Mouse (Mus musculus): ENCODE data around the gene Clock. TPM values are rescaled to one million over a fixed set of nuclear protein-coding genes. Genes with fewer than 3 reads are reported as not detected.

Clock gene
- polyA plus RNA-seq (2014; fragmentation: Nextera tagmentation; extraction: Ambion mirVana), result 13.0 and 15.2 TPM in 2 replicates

DNA sequence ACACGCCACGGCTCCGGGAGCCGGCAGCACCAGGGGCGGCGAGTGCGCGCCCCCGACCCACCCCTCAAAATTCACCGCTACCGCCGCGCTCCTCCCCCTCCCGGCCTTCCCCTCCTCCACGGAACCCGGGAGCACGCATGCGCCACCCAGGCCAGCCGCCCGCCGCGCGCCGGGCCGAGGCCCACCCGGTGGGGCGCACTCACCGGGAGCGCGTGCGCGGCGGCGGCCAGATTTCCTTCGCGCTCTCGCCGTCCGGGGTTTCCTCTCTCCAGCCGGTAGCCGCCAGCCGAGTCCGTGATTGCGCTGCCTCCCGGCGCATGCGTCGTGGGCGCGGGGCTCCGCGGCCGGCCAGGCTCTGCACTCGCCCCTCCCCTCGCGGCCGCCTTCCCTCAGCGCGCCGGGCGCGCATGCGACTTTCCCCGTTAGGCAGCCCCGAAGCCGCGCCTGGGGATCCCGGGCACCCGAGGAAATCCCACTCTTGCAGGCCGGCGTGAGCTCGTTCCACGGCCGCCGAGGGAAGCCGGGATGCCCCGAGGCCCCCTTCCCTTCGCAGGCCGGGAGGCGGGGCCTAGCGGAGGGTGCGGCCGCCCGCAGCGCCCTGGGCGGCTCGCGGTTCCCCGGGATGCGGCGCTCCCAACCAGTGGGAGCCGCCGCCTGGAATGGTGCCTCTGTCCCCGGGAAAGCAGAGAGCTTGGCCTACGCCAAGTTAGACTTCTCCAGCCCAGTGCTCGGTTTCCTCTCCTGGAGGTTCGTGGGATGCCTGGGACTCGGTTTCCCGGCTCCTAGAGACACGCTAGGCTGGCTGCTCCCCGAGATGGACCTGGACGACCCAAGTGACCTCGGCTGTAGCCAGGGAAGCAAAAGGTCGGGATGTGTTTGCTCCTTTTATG is at the start of gene Clock:
TSS of gene Clock (minus strand) at position 341 of the 890 bp plus-strand sequence.
- Histone ChIP-seq H3K36me3 (ENCODE audit: control insufficient read depth, insufficient read depth, low read length) (no peaks in the 10 kb centered on the region), H3K4me3 (ENCODE audit: low read depth, low read length) (peak within 1 kb of the TSS; percentile 94), H3K27ac (ENCODE audit: low read depth, low read length) (peak within 1 kb of the TSS; percentile 95), H3K27me3 (ENCODE audit: control insufficient read depth, insufficient read depth, low read length) (no peaks in the 10 kb centered on the region), H3K9ac (ENCODE audit: low read length) (peak within 1 kb of the TSS; percentile 89), H3K9me3 (ENCODE audit: control insufficient read depth, low read length) (no peaks in the 10 kb centered on the region), H3K4me2 (ENCODE audit: low read depth, low read length, severe bottlenecking) (peak within 1 kb of the TSS; percentile 88), H3K4me1 (replicated peaks; ENCODE audit: control insufficient read depth, insufficient read depth, low read length) (no peaks in the 10 kb centered on the region; the same call in 1 of the 2 replicates)
- DNase-seq (ENCODE audit: low spot score), result peak; percentile 94
- under 1% methylated on average over 96 of the region's 104 CpGs for WGBS
- peak; percentile 89 for ATAC-seq (replicated peaks; ENCODE audit: low FRiP score)

- H3K4me3 ChIP-seq (ENCODE audit: low read depth, low read length), result no peak overlapping the region
- no peak overlapping the region for H3K27ac ChIP-seq (ENCODE audit: low read depth, low read length)
- no peak overlapping the region for H3K9ac ChIP-seq (ENCODE audit: low read length)
- no peaks in the 10 kb centered on the region for H3K36me3 ChIP-seq (ENCODE audit: control insufficient read depth, insufficient read depth, low read length)
- no peaks in the 10 kb centered on the region for H3K9me3 ChIP-seq (ENCODE audit: control insufficient read depth, low read length)
- WGBS, result 28% methylated on average over 7 of the region's 7 CpGs
- H3K4me1 ChIP-seq (replicated peaks; ENCODE audit: control insufficient read depth, insufficient read depth, low read length), result no peaks in the 10 kb centered on the region
- H3K4me2 ChIP-seq (ENCODE audit: low read depth, low read length, severe bottlenecking), result no peak overlapping the region
- no peaks in the 10 kb centered on the region for H3K27me3 ChIP-seq (ENCODE audit: control insufficient read depth, insufficient read depth, low read length)
- DNase-seq (ENCODE audit: low spot score), result peak; percentile 51
- ATAC-seq (replicated peaks; ENCODE audit: low FRiP score), result peak; percentile 65
Measured at GRCm38 (mm10) chr5:76351953-76352611, 47.5 kb upstream of the Clock start.

GRCm38 (mm10) chr5:76351537-76351936 is 46.9 kb upstream of the Clock start:
- H3K27ac ChIP-seq (ENCODE audit: low read depth, low read length), result no peak overlapping the region
- DNase-seq (ENCODE audit: low spot score), result no peak
- H3K4me3 ChIP-seq (ENCODE audit: low read depth, low read length), result no peak overlapping the region
- H3K9me3 ChIP-seq (ENCODE audit: control insufficient read depth, low read length), result no peaks in the 10 kb centered on the region
- no peaks in the 10 kb centered on the region for H3K36me3 ChIP-seq (ENCODE audit: control insufficient read depth, insufficient read depth, low read length)
- no peak for ATAC-seq (replicated peaks; ENCODE audit: low FRiP score)
- WGBS, result 75% methylated on average over 5 of the region's 5 CpGs
- H3K4me2 ChIP-seq (ENCODE audit: low read depth, low read length, severe bottlenecking), result no peak overlapping the region
- H3K9ac ChIP-seq (ENCODE audit: low read length), result no peak overlapping the region
- no peaks in the 10 kb centered on the region for H3K27me3 ChIP-seq (ENCODE audit: control insufficient read depth, insufficient read depth, low read length)
- H3K4me1 ChIP-seq (replicated peaks; ENCODE audit: control insufficient read depth, insufficient read depth, low read length), result no peaks in the 10 kb centered on the region

GRCm38 (mm10) chr5:76346137-76346536 is 41.5 kb upstream of the Clock start:
- Histone ChIP-seq H3K4me2 (ENCODE audit: low read depth, low read length, severe bottlenecking) (no peak overlapping the region), H3K9ac (ENCODE audit: low read length) (no peak overlapping the region), H3K27ac (ENCODE audit: low read depth, low read length) (no peak overlapping the region), H3K9me3 (ENCODE audit: control insufficient read depth, low read length) (no peaks in the 10 kb centered on the region), H3K36me3 (ENCODE audit: control insufficient read depth, insufficient read depth, low read length) (no peaks in the 10 kb centered on the region), H3K4me1 (replicated peaks; ENCODE audit: control insufficient read depth, insufficient read depth, low read length) (no peaks in the 10 kb centered on the region; the same call in 1 of the 2 replicates), H3K4me3 (ENCODE audit: low read depth, low read length) (no peak overlapping the region), H3K27me3 (ENCODE audit: control insufficient read depth, insufficient read depth, low read length) (no peaks in the 10 kb centered on the region)
- no peak; the same call in 1 of the 2 replicates for ATAC-seq (replicated peaks; ENCODE audit: low FRiP score)
- DNase-seq (ENCODE audit: low spot score), result no peak
- 42% methylated on average over 2 of the region's 2 CpGs for WGBS

DNA sequence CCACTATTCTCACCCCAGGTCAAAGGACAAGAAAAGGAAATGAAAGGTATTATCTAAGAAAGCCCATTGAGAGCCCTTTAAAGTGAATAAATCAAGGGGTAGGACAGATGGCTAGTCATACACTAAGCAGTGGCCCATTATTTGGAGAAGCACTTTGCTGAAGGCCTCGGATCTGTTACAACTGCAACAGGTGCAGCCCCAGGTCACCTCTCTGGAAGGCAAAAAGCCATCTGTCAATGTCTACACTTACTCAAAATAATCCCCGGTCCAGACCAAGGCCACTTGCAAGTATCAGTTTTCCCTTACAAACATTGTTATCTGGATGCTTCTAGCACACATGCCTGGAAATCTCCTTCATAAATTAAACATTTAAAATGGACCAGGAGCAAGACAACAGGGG is 36.3 kb upstream of the Clock start:
- WGBS, result 83% methylated on average over 2 of the region's 2 CpGs
- Histone ChIP-seq H3K4me1 (replicated peaks; ENCODE audit: control insufficient read depth, insufficient read depth, low read length) (no peaks in the 10 kb centered on the region), H3K4me2 (ENCODE audit: low read depth, low read length, severe bottlenecking) (no peak overlapping the region), H3K27ac (ENCODE audit: low read depth, low read length) (no peak overlapping the region), H3K27me3 (ENCODE audit: control insufficient read depth, insufficient read depth, low read length) (no peaks in the 10 kb centered on the region), H3K4me3 (ENCODE audit: low read depth, low read length) (no peak overlapping the region), H3K36me3 (ENCODE audit: control insufficient read depth, insufficient read depth, low read length) (no peaks in the 10 kb centered on the region), H3K9me3 (ENCODE audit: control insufficient read depth, low read length) (no peaks in the 10 kb centered on the region), H3K9ac (ENCODE audit: low read length) (no peak overlapping the region)
- ATAC-seq (replicated peaks; ENCODE audit: low FRiP score) (no peak), DNase-seq (ENCODE audit: low spot score) (no peak)

DNA sequence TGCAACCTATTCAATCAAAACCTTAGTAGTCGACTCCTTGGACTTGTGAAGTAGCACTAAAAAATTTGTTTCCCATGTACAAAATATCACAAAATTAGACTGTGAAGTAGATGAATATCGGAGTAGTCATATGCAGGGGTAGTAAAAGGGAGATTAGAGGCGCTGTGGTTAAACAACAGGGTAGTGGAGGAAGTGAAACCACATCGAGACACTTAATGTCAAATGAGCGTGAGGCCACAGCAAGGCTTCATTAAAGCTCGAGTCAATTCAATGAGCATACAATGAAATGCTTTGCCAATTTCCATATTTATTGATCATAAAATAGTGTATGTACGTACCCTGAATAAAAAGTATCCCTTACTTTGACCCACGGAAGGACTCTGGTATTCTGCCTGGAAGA is 32.5 kb upstream of the Clock start:
- no peak overlapping the region for H3K4me2 ChIP-seq (ENCODE audit: low read depth, low read length, severe bottlenecking)
- H3K4me1 ChIP-seq (replicated peaks; ENCODE audit: control insufficient read depth, insufficient read depth, low read length), result 0 out of 2 replicates have a peak, but pooled peaks cover 2% of the 10 kb centered on the region
- H3K36me3 ChIP-seq (ENCODE audit: control insufficient read depth, insufficient read depth, low read length), result no peaks in the 10 kb centered on the region
- H3K27ac ChIP-seq (ENCODE audit: low read depth, low read length), result no peak overlapping the region
- no peaks in the 10 kb centered on the region for H3K27me3 ChIP-seq (ENCODE audit: control insufficient read depth, insufficient read depth, low read length)
- no peaks in the 10 kb centered on the region for H3K9me3 ChIP-seq (ENCODE audit: control insufficient read depth, low read length)
- no peak for DNase-seq (ENCODE audit: low spot score)
- ATAC-seq (replicated peaks; ENCODE audit: low FRiP score), result no peak
- WGBS, result 88% methylated on average over 8 of the region's 8 CpGs
- H3K9ac ChIP-seq (ENCODE audit: low read length), result no peak overlapping the region
- no peak overlapping the region for H3K4me3 ChIP-seq (ENCODE audit: low read depth, low read length)

GRCm38 (mm10) chr5:76333833-76334232 is 29.2 kb upstream of the Clock start:
- WGBS, result 62% methylated on average over 4 of the region's 4 CpGs
- Histone ChIP-seq H3K9me3 (ENCODE audit: control insufficient read depth, low read length) (no peaks in the 10 kb centered on the region), H3K4me2 (ENCODE audit: low read depth, low read length, severe bottlenecking) (no peak overlapping the region), H3K36me3 (ENCODE audit: control insufficient read depth, insufficient read depth, low read length) (no peaks in the 10 kb centered on the region), H3K9ac (ENCODE audit: low read length) (no peak overlapping the region), H3K27me3 (ENCODE audit: control insufficient read depth, insufficient read depth, low read length) (no peaks in the 10 kb centered on the region), H3K4me1 (replicated peaks; ENCODE audit: control insufficient read depth, insufficient read depth, low read length) (0 out of 2 replicates have a peak, but pooled peaks cover 2% of the 10 kb centered on the region), H3K4me3 (ENCODE audit: low read depth, low read length) (no peak overlapping the region), H3K27ac (ENCODE audit: low read depth, low read length) (no peak overlapping the region)
- ATAC-seq (replicated peaks; ENCODE audit: low FRiP score) (no peak), DNase-seq (ENCODE audit: low spot score) (no peak)

GRCm38 (mm10) chr5:76330953-76331352 is 26.4 kb upstream of the Clock start, which contains the start of gene Pdcl2:
TSS of gene Pdcl2 (minus strand) at chr5:76331156.
- WGBS, result 88% methylated on average over 7 of the region's 7 CpGs
- H3K36me3 ChIP-seq (ENCODE audit: control insufficient read depth, insufficient read depth, low read length), result no peaks in the 10 kb centered on the region
- no peak within 1 kb of the TSS for H3K27ac ChIP-seq (ENCODE audit: low read depth, low read length)
- ATAC-seq (replicated peaks; ENCODE audit: low FRiP score) (no peak), DNase-seq (ENCODE audit: low spot score) (no peak)
- H3K9ac ChIP-seq (ENCODE audit: low read length), result no peak within 1 kb of the TSS
- no peaks in the 10 kb centered on the region for H3K27me3 ChIP-seq (ENCODE audit: control insufficient read depth, insufficient read depth, low read length)
- 0 out of 2 replicates have a peak, but pooled peaks cover 2% of the 10 kb centered on the region for H3K4me1 ChIP-seq (replicated peaks; ENCODE audit: control insufficient read depth, insufficient read depth, low read length)
- H3K9me3 ChIP-seq (ENCODE audit: control insufficient read depth, low read length), result no peaks in the 10 kb centered on the region
- H3K4me3 ChIP-seq (ENCODE audit: low read depth, low read length), result no peak within 1 kb of the TSS
- H3K4me2 ChIP-seq (ENCODE audit: low read depth, low read length, severe bottlenecking), result no peak within 1 kb of the TSS

Data from forebrain, embryonic 11.5 days (tissue).